Mouse (Mus musculus) stomach, postnatal 0 days (tissue): Measurements from ENCODE around the gene Arhgap9.

ENCODE experiments used
- CTCF ChIP-seq: IDR thresholded peaks from 2 replicates; pipeline ENCODE4 v1.5.1; 2016; ENCODE audit warnings: antibody characterized with exemption, low read depth, mild to moderate bottlenecking, moderate library complexity
- EP300 ChIP-seq: optimal IDR thresholded peaks from 2 replicates; pipeline ENCODE3; 2016; ENCODE audit warnings: antibody characterized with exemption

GRCm38 (mm10) chr10:127326828-127327227, 5.1 kb downstream of the Arhgap9 start:
- TF ChIP-seq EP300: no peak
- TF ChIP-seq CTCF: no peak
